Mouse (Mus musculus) testis, adult 2 months (tissue): ENCODE data around the gene Tor1b.

Source experiments
- CTCF ChIP-seq: fragments of 200-500 bp; IDR thresholded peaks from 2 replicates; pipeline ENCODE4 v1.5.1; 2012; ENCODE audit warnings: low read depth, mild to moderate bottlenecking, inconsistent platforms, low read length, moderate library complexity; ENCODE audit not compliant: control insufficient read depth, insufficient read depth, insufficient replicate concordance
- POLR2A ChIP-seq: fragments of 200-500 bp; IDR thresholded peaks from 2 replicates; pipeline ENCODE4 v1.6.1; 2012; ENCODE audit warnings: low read depth, mild to moderate bottlenecking, inconsistent platforms, low read length, moderate library complexity; ENCODE audit not compliant: control insufficient read depth

GRCm38 (mm10) chr2:30994853-30995252 is 42.1 kb downstream of the Tor1b start:
- TF ChIP-seq CTCF (no peak), POLR2A (no peak)
